Mouse (Mus musculus) adrenal gland, postnatal 14 days (tissue): ENCODE measurements at regions not wholly inside any gene's neighbourhood (a gene's known extent, or its start where the extent isn't known, plus 50 kb on each side); places are given as distances from the start of the nearest gene placed in this dataset.
A peak's percentile ranks its signal among the peaks of the same experiment; 100 is the strongest.

Experiments used
- DNase-seq: peaks from one replicate; pipeline ENCODE4 v3.0.0; 2021; ENCODE audit warnings: mixed read lengths

- DNase-seq = no peak
Measured at GRCm38 (mm10) chr5:128550736-128551135, 49.9 kb upstream of the Fzd10 start.

GRCm38 (mm10) chr5:128549811-128550210 is 50.8 kb upstream of the Fzd10 start:
- no peak for DNase-seq

GRCm38 (mm10) chr5:128542049-128542448 is 58.6 kb upstream of the Fzd10 start:
- peak; percentile 31 for DNase-seq

GRCm38 (mm10) chr5:128538646-128539045 is 62.0 kb upstream of the Fzd10 start:
- DNase-seq = no peak

GRCm38 (mm10) chr5:128537218-128537617 is 63.4 kb upstream of the Fzd10 start:
- no peak for DNase-seq

- no peak for DNase-seq
Measured at GRCm38 (mm10) chr5:128536393-128536792, 64.3 kb upstream of the Fzd10 start.

GRCm38 (mm10) chr5:128527241-128527640 is 73.4 kb upstream of the Fzd10 start:
- peak; percentile 70 for DNase-seq

- no peak for DNase-seq
Measured at GRCm38 (mm10) chr5:128526432-128526831, 74.2 kb upstream of the Fzd10 start.

GRCm38 (mm10) chr5:128524377-128525280 is 76.0 kb upstream of the Fzd10 start:
- DNase-seq = no peak

GRCm38 (mm10) chr5:128522667-128523066 is 78.0 kb upstream of the Fzd10 start:
- DNase-seq = peak; percentile 49

- no peak for DNase-seq
Measured at GRCm38 (mm10) chr5:128517336-128517735, 83.3 kb upstream of the Fzd10 start.

- peak; percentile 20 for DNase-seq
Measured at GRCm38 (mm10) chr5:128515343-128515742, 82.5 kb upstream of the Tmem132d start.

GRCm38 (mm10) chr5:128513261-128513660 is 80.4 kb upstream of the Tmem132d start:
- no peak for DNase-seq

- DNase-seq = no peak
Measured at GRCm38 (mm10) chr5:128512606-128513005, 79.7 kb upstream of the Tmem132d start.

GRCm38 (mm10) chr5:128504502-128504901 is 71.6 kb upstream of the Tmem132d start:
- peak; percentile 45 for DNase-seq

GRCm38 (mm10) chr5:128499488-128499887 is 66.6 kb upstream of the Tmem132d start:
- DNase-seq = no peak

- DNase-seq = peak; percentile 29
Measured at GRCm38 (mm10) chr5:128499033-128499432, 66.2 kb upstream of the Tmem132d start.

- no peak for DNase-seq
Measured at GRCm38 (mm10) chr5:128492541-128492940, 59.7 kb upstream of the Tmem132d start.

GRCm38 (mm10) chr5:128491155-128491554 is 58.3 kb upstream of the Tmem132d start:
- DNase-seq = peak; percentile 11

GRCm38 (mm10) chr5:128488872-128489580 is 56.1 kb upstream of the Tmem132d start:
- DNase-seq = no peak

- DNase-seq = no peak
Measured at GRCm38 (mm10) chr5:128487371-128487770, 54.5 kb upstream of the Tmem132d start.

- no peak for DNase-seq
Measured at GRCm38 (mm10) chr5:128484116-128484515, 51.2 kb upstream of the Tmem132d start.

GRCm38 (mm10) chr5:128483441-128483810 is 50.5 kb upstream of the Tmem132d start:
- DNase-seq = no peak
